Mouse (Mus musculus) T-helper 1 cell (primary cell): ENCODE results near the gene Mgp.
"Not testable (repeated sequence)": the region's sequence is repeated elsewhere in the genome, so short reads cannot be mapped to it uniquely, and the experiment has no call there.

ENCODE experiments used
- in situ Hi-C: fragments of 300-600 bp; cut with MboI, MseI; formaldehyde crosslinking; loops from one replicate; pipeline ENCODE4 v1.15.1; 2025; ENCODE audit warnings: high pct_unique_total_duplicates

Mgp gene

DNA sequence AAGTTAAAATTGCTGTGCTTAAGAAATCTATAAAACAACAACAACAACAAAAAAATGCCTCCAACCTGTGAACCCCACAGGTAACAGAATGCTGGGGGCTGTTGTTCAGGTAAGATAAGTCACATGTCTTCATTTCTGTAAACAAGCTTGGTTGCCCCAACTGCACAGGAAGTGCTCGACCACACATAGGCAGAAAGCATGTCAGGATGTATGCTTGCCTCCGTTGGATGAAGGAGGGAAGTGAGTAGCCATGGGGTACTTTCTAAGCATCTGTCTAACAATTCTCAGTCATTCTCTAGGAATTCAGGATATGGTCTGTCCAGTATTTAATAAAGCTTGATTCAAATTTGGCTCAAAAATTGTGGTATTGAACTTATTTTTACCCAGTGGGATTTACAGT is 23.3 kb upstream of the Mgp start:
- in situ Hi-C loops = no loop called here

DNA sequence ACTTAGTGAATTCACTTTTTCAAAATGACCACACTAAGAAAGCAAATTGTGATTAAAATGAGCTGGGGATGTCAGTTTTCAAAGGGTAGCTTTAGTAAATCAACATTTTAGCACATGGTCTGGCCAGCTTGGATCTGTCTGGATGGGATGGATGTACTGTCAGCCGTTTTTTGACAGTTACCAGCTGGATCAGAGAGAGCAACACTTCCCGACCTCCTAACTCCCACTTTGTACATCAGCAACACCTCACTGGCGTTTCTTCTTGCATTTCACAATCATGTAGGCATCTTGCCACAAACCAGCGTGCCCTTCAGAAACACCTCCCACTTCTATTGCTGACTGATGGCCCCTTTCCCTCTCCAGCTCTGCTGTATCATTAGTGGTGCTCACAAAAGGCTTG is 22.6 kb upstream of the Mgp start:
- in situ Hi-C loops = no loop called here

DNA sequence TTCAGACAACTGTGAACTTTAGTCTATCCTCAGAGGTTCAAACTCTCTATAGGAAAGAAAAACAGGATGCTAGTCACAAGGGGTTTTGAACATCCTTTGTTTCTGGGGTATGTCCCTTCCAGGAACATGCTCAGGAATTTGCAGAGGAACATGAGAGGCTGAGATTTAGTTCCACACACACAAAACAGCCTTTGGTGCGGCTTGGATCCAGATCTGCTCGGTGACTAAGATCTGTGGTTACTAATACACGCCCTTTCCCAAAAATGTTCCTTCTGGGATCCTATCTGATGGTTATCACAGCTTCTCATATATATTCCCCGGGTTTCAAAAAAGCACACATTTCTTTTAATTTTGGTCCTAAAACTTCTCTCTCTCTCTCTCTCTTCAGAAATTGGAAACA is 22.2 kb upstream of the Mgp start:
- in situ Hi-C loops = no loop called here

GRCm38 (mm10) chr6:136894532-136895339 is 19.1 kb upstream of the Mgp start:
- in situ Hi-C loops = no loop called here

DNA sequence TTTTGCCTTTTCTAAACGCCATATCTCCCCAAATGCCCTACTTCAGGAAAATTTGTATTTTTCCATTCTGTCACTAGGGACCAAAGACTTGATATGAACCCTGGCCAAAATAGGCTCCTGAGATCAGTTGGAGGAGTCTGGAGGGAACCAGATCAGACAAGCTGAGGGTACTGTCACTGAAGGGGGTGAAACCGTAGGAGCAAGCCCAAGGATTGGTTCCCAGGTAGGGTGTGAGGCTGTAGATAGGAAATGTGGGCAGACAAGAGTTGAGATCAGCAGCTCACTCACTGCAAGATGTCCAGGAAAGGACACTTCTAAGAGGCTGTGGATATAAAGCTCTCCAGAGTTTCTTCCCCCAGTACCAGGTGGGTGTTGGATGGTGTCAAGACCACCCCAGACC is 16.4 kb upstream of the Mgp start:
- in situ Hi-C loops = no loop called here

DNA sequence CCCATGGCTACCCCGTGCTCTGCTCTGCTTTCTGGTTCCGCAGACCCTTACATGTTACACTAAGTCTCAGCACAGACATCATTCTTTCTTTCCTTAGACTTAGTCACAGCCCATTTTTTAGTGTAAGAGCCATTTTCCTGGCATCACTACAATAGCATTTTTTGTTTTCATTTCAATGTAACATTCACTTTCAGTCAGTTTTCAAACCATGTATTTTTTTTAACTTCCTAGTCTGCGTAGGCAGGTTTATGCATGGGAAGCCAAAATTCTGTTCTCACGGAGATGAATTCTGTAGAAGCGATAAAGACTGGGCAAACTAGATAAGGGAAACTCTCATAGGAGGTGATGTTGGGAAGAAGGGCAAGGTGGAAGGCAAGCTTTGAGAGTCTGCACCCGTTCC is 13.9 kb upstream of the Mgp start:
- in situ Hi-C loops = no loop called here

DNA sequence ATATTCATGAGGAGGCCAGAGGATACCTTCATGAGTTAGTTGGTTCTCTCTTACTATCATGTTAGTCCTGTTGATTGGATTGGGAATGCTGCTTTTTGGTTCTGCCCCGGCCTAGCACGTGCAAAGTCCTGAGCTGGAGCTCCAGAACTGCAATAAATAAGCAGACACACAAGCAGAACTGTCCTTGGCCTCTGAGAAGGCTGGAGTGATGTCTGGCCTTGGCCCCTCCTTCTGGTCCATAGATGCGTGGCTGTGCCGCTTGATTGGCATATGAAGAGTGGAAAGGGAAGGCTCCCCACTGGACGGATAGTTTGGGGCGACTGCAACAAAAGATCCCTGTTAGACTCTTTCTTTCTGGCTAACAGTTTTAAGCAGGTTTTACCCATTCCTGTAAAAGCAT is 13.4 kb upstream of the Mgp start:
- in situ Hi-C loops = no loop called here

- in situ Hi-C loops = no loop called here
Observed at GRCm38 (mm10) chr6:136887854-136888253, 12.2 kb upstream of the Mgp start.

- in situ Hi-C loops = not testable (repeated sequence)
Observed at GRCm38 (mm10) chr6:136884766-136885165, 9.1 kb upstream of the Mgp start.

- in situ Hi-C loops = no loop called here
Observed at GRCm38 (mm10) chr6:136883961-136884360, 8.3 kb upstream of the Mgp start.

- in situ Hi-C loops = no loop called here
Observed at GRCm38 (mm10) chr6:136883431-136883915, 7.8 kb upstream of the Mgp start.

- in situ Hi-C loops = no loop called here
Observed at GRCm38 (mm10) chr6:136881678-136882077, 6.1 kb upstream of the Mgp start.

- in situ Hi-C loops = no loop called here
Observed at GRCm38 (mm10) chr6:136874599-136874998, 1.0 kb downstream of the Mgp start.

DNA sequence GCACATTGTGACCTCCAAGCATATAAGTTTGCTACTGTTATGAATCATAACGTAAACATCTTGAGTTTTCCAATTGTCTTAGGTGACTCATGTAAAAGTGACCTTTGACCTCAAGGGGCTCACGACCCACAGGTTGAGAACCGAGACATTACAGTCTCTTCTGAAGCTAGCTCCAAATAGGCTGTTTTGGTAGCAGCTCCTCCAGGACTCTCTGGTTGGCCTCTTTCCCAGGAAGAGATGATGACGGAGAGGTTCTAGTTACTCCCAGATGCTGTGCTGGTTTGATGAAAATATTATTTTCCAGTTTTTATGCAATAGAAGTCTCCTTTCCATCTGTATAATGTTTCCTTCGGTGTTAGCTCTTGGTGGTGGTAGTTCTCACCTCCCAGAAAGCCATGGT is 6.7 kb downstream of the Mgp start:
- in situ Hi-C loops = no loop called here

- in situ Hi-C loops = no loop called here
Observed at GRCm38 (mm10) chr6:136866150-136866549, 9.5 kb downstream of the Mgp start.

DNA sequence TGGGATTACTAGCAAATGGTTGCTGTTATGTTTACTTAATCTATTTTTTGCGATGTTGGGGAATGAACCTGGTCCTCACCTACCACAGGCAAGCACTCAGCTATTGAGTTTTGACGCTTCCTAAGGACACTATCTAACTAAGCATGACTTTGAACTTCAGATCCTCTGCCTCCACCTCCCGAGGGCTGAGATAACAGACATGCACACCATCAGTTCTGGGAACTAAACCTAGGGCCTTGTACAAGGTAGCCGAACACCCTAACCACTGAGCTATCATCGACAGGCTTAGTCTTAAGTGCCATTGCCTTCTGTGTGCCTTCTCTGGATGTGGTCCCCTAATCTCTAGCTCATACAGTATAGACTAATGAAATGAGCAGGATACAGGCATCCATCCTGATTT is 10.3 kb downstream of the Mgp start:
- in situ Hi-C loops = no loop called here

GRCm38 (mm10) chr6:136861020-136861419 is 14.6 kb downstream of the Mgp start:
- in situ Hi-C loops = no loop called here

GRCm38 (mm10) chr6:136858420-136858819 is 17.2 kb downstream of the Mgp start:
- in situ Hi-C loops = no loop called here

- in situ Hi-C loops = no loop called here
Observed at GRCm38 (mm10) chr6:136857873-136858260, 17.8 kb downstream of the Mgp start.

- in situ Hi-C loops = no loop called here
Observed at GRCm38 (mm10) chr6:136857186-136857872, 18.3 kb downstream of the Mgp start, which contains the start of gene Art4. Gene Art4, minus strand, starts transcription at chr6:136857733.

GRCm38 (mm10) chr6:136856071-136856636 is 19.5 kb downstream of the Mgp start:
- in situ Hi-C loops = no loop called here

GRCm38 (mm10) chr6:136855183-136855582 is 20.4 kb downstream of the Mgp start:
- in situ Hi-C loops = no loop called here

GRCm38 (mm10) chr6:136854361-136854781 is 21.3 kb downstream of the Mgp start:
- in situ Hi-C loops = no loop called here
